Mouse (Mus musculus) cerebellum, adult 2 months (tissue): ENCODE results near the gene Nrxn2. TPM values are rescaled to one million over a fixed set of nuclear protein-coding genes. Genes with fewer than 3 reads are reported as not detected.

ENCODE experiments used
- DNase-seq, 2 experiments: peaks; one replicate each; pipeline ENCODE4 v3.0.0; 2021
- H3K27ac ChIP-seq: fragments of 200-500 bp; 2 replicates; pipeline ENCODE4 v1.5.1; 2012; ENCODE audit warnings: low read length, control low read depth, inconsistent platforms; ENCODE audit not compliant: insufficient read depth
- H3K27me3 ChIP-seq: fragments of 200-500 bp; 2 replicates; pipeline ENCODE4 v1.6.1; 2012; ENCODE audit warnings: inconsistent platforms, mild to moderate bottlenecking, low read length, moderate library complexity; ENCODE audit not compliant: control insufficient read depth, insufficient read depth
- H3K4me1 ChIP-seq: fragments of 200-500 bp; 2 replicates; pipeline ENCODE4 v1.6.1; 2011; ENCODE audit warnings: low read length; ENCODE audit not compliant: control insufficient read depth, insufficient read depth
- H3K4me3 ChIP-seq: fragments of 200-500 bp; replicated peaks from 2 replicates; pipeline ENCODE3; 2011; ENCODE audit warnings: mild to moderate bottlenecking, low read depth, low read length, control low read depth; ENCODE audit not compliant: insufficient read depth
- CTCF ChIP-seq: fragments of 200-500 bp; IDR thresholded peaks from 2 replicates; pipeline ENCODE4 v1.5.1; 2011; ENCODE audit warnings: low read depth, mild to moderate bottlenecking, control low read depth, low read length, moderate library complexity, borderline replicate concordance; ENCODE audit not compliant: insufficient read depth
- POLR2A ChIP-seq: fragments of 200-500 bp; IDR thresholded peaks from 2 replicates; pipeline ENCODE4 v1.6.1; 2011; ENCODE audit warnings: low read length, control low read depth, borderline replicate concordance; ENCODE audit not compliant: insufficient read depth
- WGBS: fragments of 180-500 bp; shearing (Covaris S2); methylation state at CpG from one replicate; pipeline ENCODE4 v1.1.7; 2018; 5-methylcytosine and 5-hydroxymethylcytosine counted together
- polyA plus RNA-seq: library from polyadenylated mRNA; depleted of rRNA; stranded (reverse); fragments of >200 nt; gene quantifications from 2 replicates; pipeline ENCODE4 v1.2.3, GENCODE M21; 2012

Gene Nrxn2
- polyA plus RNA-seq, 1 experiment = 420 TPM

DNA sequence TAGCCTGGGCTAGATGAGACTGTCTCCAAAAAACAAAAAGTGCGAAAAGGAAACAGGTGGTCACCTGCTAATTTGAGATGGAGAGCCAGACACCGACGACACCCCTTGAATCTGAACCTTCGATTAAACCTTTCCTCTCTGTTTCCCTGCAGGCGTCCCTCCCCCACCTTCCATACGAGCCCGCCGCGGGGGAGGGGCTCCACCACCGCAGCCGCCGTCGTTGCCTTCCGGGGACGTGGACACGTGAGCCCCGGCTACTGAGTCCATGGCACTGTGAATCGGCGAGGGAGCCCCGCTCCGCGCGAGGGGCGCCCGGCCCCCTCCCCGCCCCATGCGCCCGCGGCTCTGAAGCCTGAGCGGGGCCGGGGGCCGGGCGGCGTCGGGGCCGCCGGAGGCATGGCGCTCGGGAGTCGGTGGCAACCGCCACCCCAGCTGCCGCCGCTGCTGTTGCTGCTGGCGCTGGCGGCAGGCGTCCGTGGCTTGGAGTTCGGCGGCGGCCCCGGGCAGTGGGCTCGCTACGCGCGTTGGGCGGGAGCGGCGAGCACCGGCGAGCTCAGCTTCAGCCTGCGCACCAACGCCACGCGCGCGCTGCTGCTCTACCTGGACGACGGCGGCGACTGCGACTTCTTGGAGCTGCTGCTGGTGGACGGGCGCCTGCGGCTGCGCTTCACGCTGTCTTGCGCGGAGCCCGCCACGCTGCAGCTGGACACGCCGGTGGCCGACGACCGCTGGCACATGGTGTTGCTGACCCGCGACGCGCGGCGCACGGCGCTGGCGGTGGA lies 9.3 kb downstream of the Nrxn2 start:
- TF ChIP-seq POLR2A (no peak), CTCF (no peak)
- Histone ChIP-seq H3K27me3 (no peaks in the 10 kb centered on the region), H3K4me1 (peaks cover 74% of the 10 kb centered on the region), H3K4me3 (no peak overlapping the region), H3K27ac (no peak overlapping the region)
- peak in 1 of 2 experiments; percentile 48 for DNase-seq
- 40% methylated on average over 94 of the region's 94 CpGs for WGBS

DNA sequence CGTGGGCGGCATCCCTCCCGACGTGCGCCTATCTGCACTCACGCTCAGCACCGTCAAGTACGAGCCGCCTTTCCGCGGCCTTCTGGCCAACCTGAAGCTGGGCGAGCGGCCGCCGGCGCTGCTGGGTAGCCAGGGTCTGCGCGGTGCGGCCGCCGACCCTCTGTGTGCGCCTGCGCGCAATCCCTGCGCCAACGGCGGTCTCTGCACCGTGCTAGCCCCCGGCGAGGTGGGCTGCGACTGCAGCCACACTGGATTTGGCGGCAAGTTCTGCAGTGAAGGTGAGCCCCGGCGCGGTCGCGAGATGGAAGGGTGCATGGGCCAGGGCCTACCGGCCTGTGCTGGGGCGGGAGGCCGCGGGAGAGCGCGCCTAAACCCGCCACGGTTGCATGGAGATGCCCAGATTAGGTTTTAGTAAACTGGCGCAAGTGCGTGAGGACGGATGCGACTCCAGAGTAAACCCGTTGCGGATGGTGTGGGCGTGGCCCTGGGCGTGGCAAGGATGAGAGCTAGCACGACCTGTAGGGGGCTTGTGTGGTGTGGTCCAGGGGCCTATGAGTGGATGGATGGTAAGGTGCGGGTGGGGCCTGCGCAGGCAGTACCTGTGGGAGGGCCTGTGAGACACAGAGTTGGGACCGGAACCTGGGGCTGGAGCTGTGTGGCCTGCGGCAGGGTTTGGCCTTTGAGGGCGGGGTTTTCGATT lies 10.1 kb downstream of the Nrxn2 start:
- Histone ChIP-seq H3K27me3 (no peaks in the 10 kb centered on the region), H3K27ac (no peak overlapping the region), H3K4me3 (no peak overlapping the region), H3K4me1 (peaks cover 73% of the 10 kb centered on the region)
- TF ChIP-seq CTCF = no peak
- no peak for TF ChIP-seq POLR2A
- WGBS = 51% methylated on average over 60 of the region's 60 CpGs
- DNase-seq = peak in 1 of 2 experiments; percentile 47

DNA sequence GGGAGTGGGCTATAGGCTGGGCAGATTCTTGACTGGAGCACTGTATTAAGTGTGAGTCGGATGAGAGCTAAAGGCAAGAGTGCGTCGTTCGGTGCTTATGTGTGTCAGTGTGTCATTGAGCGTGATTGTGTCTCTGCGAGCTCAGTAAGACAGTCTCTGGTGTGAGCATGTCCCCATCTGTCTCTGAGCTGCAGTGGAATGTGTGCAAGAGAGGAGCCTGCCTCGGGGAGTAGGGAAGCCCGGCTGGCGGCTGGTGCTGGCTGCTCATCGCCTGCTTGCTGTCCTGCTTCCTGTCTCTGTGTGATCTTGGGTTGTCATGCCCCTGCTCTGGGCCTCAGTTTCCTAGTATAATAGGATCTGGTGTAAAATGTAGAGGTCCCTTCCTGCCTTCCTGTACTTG lies 24.5 kb downstream of the Nrxn2 start:
- Histone ChIP-seq H3K4me1 (peaks cover 60% of the 10 kb centered on the region), H3K27ac (0 out of 2 replicates have a peak overlapping the region, but pooled peaks have one; percentile 22), H3K4me3 (no peak overlapping the region), H3K27me3 (no peaks in the 10 kb centered on the region)
- DNase-seq = peak in 1 of 2 experiments; percentile 48
- WGBS = 9% methylated on average over 10 of the region's 10 CpGs
- TF ChIP-seq CTCF = no peak
- TF ChIP-seq POLR2A = no peak

DNA sequence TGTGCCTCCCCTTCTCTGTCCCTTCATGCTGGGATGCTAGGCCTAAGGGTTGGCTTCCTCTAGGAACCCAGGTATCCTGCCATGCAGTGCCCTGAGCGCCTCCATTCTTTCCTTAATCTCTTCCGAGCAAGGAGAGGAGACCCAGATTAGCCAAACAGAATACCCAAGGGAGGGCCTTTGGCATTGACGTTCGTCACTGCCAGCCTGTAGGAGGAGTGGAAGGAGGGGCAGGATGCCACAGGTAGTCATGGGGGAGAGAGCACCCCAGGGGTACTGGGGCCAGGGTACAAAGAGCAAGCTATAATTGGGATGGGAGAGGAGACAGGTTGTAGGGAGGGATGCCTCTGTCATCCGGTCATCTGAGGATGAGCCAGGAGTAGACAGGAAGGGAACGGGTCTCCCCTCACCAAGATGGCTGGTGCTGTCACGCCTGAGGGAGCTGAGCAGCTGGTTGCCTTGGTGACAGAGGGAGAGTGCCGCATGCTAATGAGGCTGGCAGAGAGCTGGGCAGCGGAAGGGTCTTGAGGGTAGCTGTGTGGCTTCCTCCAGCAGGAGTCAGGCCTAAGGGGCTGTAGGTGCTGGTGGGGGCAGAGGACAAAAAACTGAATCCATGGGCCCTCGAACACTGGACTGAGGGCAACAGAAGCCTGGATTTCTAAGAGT lies 27.4 kb downstream of the Nrxn2 start:
- DNase-seq = no peak
- Histone ChIP-seq H3K4me1 (peaks cover 63% of the 10 kb centered on the region), H3K4me3 (no peak overlapping the region), H3K27me3 (no peaks in the 10 kb centered on the region), H3K27ac (no peak overlapping the region)
- TF ChIP-seq POLR2A (no peak), CTCF (no peak)
- WGBS = 32% methylated on average over 10 of the region's 10 CpGs

DNA sequence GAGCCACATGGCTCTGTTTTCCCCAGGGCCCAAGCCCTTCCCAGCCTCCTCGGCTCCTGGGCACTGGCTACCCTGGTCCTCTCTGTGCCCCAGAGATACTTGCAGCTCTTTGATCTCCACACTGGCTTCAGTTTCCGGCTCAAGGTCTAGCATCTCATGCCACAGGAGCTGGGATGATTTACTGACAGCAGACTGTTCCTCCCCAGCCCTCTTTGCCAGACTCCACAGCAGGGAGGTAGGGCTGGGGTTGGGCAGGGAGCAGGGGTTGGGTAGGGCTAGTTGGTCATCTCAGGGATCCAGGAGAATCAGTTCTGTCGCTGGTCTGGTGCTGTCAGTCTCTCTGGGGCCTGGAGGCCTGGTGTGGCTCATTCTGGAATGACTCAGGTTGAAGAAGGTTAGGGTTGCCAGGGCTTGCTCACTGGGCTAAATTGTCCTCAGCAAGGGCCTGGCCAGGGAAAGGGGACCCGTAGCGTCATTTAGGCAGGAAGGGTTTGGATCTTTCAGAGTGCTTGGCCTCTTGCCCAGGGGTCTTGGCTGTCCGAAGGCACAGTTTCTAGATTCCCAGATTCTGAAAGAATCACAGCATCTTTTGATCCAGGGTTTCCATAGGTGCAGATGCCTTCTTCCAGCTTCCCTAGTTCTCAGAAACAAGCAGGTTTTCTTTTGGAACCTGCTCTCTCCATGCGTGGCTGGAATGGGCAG lies 28.4 kb downstream of the Nrxn2 start:
- Histone ChIP-seq H3K4me1 (peaks cover 65% of the 10 kb centered on the region), H3K27ac (no peak overlapping the region), H3K4me3 (no peak overlapping the region), H3K27me3 (no peaks in the 10 kb centered on the region)
- 23% methylated on average over 7 of the region's 7 CpGs for WGBS
- no peak for DNase-seq
- TF ChIP-seq CTCF (no peak), POLR2A (no peak)

DNA sequence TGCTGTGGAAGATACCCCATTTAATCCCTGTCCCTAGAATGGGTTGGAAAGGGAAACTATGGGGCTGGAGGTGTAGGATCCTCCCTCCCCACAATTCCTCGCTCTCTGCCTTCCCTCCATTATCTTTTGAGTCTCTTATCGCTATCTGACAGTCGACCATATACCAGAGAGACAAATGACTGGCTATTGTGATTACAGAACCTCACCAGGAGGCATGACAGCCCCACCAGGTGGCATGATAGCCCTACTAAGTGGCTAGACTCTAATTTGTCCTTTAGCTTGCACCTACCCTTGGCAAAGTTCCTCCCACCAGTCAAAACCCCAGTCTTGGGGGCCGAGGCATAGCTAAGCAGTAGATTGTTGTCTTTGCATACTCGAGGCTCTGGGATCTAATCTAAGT lies 30.2 kb downstream of the Nrxn2 start:
- no peak for DNase-seq
- H3K4me3 ChIP-seq = no peak overlapping the region
- H3K27ac ChIP-seq = no peak overlapping the region
- H3K4me1 ChIP-seq = peaks cover 65% of the 10 kb centered on the region
- TF ChIP-seq CTCF (no peak), POLR2A (no peak)
- WGBS = 82% methylated on average over 5 of the region's 5 CpGs
- no peaks in the 10 kb centered on the region for H3K27me3 ChIP-seq

DNA sequence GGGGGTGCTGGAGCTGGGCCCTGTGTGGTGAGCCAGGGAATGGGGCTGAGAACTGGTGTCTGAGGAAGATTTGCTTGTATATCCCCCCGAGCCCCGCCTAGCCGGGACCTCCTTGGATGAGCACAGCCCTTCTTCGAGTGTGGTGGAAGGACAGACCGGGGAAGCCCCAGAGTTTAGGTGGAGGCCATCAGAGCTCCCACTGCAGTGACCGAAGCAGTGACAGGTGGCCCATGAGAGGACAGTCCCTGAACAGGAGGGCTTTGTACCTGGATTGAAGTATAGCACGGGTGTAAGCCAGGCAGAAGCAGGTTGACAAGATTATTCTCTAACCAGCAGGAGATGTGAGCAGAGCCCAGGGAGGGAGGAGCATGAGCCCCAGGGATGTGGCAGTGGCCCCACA lies 31.3 kb downstream of the Nrxn2 start:
- Histone ChIP-seq H3K4me1 (peaks cover 61% of the 10 kb centered on the region), H3K27me3 (no peaks in the 10 kb centered on the region), H3K4me3 (no peak overlapping the region), H3K27ac (no peak overlapping the region)
- peak in 1 of 2 experiments; percentile 38 for DNase-seq
- 51% methylated on average over 7 of the region's 7 CpGs for WGBS
- TF ChIP-seq POLR2A (no peak), CTCF (no peak)
